Mouse (Mus musculus): ENCODE measurements at regions not wholly inside any gene's neighbourhood (a gene's known extent, or its start where the extent isn't known, plus 50 kb on each side); places are given as distances from the start of the nearest gene placed in this dataset.

DNA sequence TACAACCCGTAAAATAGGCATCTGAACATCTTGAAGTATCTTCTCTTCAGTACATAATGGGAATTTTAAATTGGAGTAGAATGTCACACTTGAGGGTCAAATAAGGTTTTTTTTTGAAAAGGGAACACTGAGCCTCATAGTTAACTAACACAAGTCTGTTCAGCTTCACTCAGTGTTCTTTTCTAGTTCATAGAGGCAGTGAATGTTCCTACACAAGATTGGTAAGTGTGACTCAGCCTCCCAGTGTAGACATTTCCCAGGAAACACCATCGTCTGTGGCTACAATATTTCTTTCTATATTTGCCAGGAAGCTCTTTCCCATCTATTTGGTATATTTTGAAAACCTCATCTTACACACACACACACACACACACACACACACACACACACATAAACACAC is 670.1 kb upstream of the Stxbp6 start:
- TF ChIP-seq POLR2A (IDR thresholded peaks at IDR 0.05; ENCODE audit: insufficient read depth, low read depth, low read length) (no peak), CTCF (IDR thresholded peaks at IDR 0.05) (no peak)

Measured in heart, adult 2 months (tissue).